Mouse (Mus musculus) MEL-GATA-1-ER (cell line): Measurements from ENCODE around the gene Oser1.

ENCODE experiments used
- DNase-seq: peaks from one replicate; pipeline ENCODE4 v3.0.0-alpha.2; 2012; ENCODE audit warnings: low read depth; ENCODE audit errors: extremely low read depth

Oser1 gene

DNA sequence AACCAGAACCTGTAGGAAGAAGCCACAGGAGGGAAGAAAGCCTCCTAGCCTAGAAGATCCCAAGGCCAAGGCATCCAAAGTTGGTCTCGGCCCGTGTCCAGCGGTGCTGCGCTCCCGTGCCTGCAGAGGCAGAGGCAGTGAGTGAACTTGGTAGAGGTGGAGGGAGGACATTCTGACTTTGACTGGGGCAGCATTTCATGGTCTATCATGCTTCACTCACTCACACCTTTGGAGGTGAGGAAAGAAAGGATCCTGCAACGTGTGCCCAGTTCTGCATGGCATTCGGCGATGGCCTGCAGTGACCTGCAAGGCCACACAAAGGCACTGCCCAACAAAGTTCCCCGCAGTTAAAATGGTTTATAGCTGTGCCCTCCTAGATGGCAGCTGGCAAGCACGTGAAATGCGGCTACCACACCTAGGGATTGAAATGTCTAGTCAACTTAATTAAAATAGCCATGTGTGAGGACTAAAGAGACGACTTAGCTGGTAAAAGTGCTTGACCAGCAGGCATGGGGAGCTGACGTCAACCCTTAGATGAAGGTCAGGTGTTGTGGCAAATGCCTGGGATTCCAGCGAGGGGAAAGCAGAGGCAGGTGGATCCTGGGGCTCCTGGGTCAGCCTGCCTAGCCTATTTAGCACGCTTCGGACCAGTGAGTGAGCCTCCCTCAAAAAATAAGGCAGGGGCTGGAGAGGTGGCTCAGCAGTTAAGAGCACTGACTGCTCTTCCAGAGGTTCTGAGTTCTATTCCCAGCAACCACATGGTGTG lies 63.5 kb downstream of the Oser1 start:
- DNase-seq = no peak

DNA sequence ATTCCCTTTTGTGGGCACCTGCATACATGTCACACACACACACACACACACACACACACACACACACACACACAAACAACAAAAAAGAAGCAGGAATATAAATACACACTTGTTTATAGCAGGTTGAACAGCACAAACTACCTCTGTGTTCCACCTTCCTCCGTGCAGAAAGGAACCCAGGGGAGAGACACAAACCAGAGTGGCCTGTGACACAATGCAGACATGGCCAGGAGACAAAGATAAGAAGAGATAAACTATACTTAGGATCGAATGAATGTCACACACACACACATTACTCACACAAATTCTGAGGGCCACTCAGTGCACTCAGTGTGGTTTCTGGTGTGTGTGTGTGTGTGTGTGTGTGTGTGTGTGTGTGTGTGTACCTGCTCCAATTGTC lies 65.2 kb downstream of the Oser1 start:
- no peak for DNase-seq

- peak; percentile 29 for DNase-seq
Observed at GRCm38 (mm10) chr2:163358662-163359061, 65.8 kb downstream of the Oser1 start.

DNA sequence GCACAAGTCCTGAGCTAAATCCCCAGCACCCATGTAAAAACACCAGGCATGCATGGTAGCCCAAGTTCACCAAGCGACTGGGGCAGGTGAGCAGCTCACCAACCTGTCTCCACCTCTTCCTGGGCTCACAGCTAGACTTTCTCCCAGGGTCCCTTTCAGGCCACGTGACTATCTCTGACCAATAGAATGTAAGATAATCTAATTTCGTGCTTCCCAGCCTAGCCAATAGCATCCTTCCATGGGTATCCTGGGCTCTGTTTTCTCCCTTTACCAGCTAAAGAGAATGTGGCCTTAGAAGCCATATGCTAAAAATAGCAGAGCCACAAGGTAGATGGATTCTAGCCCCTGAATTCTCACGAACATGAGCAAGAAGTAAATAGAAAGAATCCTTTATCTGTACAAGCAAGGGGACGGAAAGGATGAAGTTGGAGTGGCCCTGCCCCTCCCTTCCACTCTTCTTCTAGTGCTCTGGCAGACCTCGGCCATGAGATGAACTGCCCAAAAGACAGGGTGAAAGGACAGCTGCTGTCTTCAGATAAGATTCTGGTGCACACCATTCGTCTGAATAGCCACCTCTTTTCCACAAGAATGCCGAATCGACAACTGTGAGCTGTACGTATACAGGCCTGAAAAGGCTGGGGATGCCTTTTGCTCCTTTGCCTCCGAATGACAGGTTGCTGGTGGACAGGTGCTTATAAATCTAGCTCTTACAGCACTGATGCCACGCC lies 68.2 kb downstream of the Oser1 start:
- peak; percentile 90 for DNase-seq
